Mouse (Mus musculus) gastrocnemius, adult 2 months (tissue): ENCODE data around the gene Pccb. TPM values are rescaled to one million over a fixed set of nuclear protein-coding genes. Genes with fewer than 3 reads are reported as not detected.
A peak's percentile ranks its signal among the peaks of the same experiment; 100 is the strongest.

Source experiments
- DNase-seq: peaks from one replicate; pipeline ENCODE4 v3.0.0; 2022
- H3K27ac ChIP-seq: fragments of 200-600 bp; 2 replicates; pipeline ENCODE4 v1.8.1; 2022; ENCODE audit warnings: mild to moderate bottlenecking
- H3K4me3 ChIP-seq: fragments of 200-600 bp; 2 replicates; pipeline ENCODE4 v1.8.1; 2022; ENCODE audit warnings: mild to moderate bottlenecking, moderate library complexity
- CTCF ChIP-seq: fragments of 200-600 bp; IDR thresholded peaks from 2 replicates; pipeline ENCODE4 v1.8.1; 2022; ENCODE audit warnings: antibody characterized with exemption, mild to moderate bottlenecking, moderate library complexity
- intact Hi-C: fragments of 180-260 bp; cut with DNase I; formaldehyde crosslinking; loops from one replicate; pipeline ENCODE4 v1.15.1; 2025
- total RNA-seq, 2 experiments: library from RNA; stranded (reverse); gene quantifications; 2 replicates each; pipeline ENCODE4 v1.2.3; 2021

The Pccb gene
- total RNA-seq, 2 experiments from 2014 or later, result 56.5 to 70.8 TPM

GRCm38 (mm10) chr9:101002053-101002452 lies 32.6 kb downstream of the Pccb start:
- DNase-seq, result no peak
- H3K27ac ChIP-seq, result no peak overlapping the region
- intact Hi-C loops, result no loop called here
- H3K4me3 ChIP-seq, result no peak overlapping the region
- TF ChIP-seq CTCF, result peak; percentile 59

- TF ChIP-seq CTCF, result no peak
- DNase-seq, result no peak
- Histone ChIP-seq H3K27ac (no peak overlapping the region), H3K4me3 (no peak overlapping the region)
- intact Hi-C loops, result no loop called here
Observed at GRCm38 (mm10) chr9:100997138-100997537, 37.6 kb downstream of the Pccb start.

GRCm38 (mm10) chr9:100993937-100994336 lies 40.8 kb downstream of the Pccb start:
- TF ChIP-seq CTCF, result no peak
- H3K4me3 ChIP-seq, result no peak overlapping the region

GRCm38 (mm10) chr9:100992191-100992590 lies 42.5 kb downstream of the Pccb start:
- TF ChIP-seq CTCF, result no peak
- intact Hi-C loops, result no loop called here
- H3K4me3 ChIP-seq, result no peak overlapping the region
- no peak overlapping the region for H3K27ac ChIP-seq
- no peak for DNase-seq

More at GRCm38 (mm10) chr9:100993937-100994336, 40.8 kb downstream of the Pccb start:
- H3K27ac ChIP-seq, result no peak overlapping the region
- intact Hi-C loops, result no loop called here
- DNase-seq, result no peak

DNA sequence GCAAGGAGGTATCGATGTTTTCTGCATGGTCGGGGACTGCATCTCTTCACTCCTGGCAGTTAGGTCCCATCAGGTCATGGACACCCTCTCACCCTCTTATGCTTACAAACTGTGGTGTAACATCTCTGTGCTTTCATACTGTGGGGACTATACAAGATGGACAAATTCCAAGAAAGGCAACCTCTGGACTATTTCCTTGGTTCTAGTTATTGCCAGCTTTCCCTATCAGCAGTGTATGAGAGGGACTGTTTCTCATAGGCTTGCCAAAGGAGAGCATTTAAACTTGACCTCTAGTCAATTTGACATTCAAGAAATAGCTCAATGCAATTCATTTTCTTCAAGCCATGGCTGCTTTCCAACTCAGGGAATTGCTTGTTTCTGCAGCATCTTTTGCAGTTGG lies 43.4 kb downstream of the Pccb start:
- TF ChIP-seq CTCF, result no peak
- intact Hi-C loops, result no loop called here
- Histone ChIP-seq H3K27ac (no peak overlapping the region), H3K4me3 (no peak overlapping the region)
- no peak for DNase-seq

DNA sequence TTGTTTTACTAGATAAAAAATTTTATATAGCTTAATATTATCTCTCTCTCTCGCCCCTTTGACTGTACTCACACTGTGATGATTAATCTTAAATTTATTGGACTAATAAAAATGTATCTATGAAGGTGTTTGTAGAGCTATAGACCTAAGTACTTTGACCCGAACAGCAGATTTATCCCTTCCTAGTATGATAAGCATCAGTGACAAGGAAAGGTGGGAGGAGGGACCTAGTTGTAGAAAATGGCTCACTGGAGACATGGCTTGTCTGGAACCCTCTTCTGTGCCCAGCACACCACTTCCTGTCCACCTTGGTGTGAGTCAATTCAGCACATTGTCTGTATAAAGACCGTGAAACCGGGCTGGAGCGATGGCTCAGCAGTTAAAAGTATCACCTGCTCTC lies 44.1 kb downstream of the Pccb start:
- intact Hi-C loops, result no loop called here
- no peak for DNase-seq
- Histone ChIP-seq H3K27ac (no peak overlapping the region), H3K4me3 (no peak overlapping the region)
- no peak for TF ChIP-seq CTCF

- DNase-seq, result no peak
- no peak for TF ChIP-seq CTCF
- intact Hi-C loops, result no loop called here
- Histone ChIP-seq H3K4me3 (no peak overlapping the region), H3K27ac (no peak overlapping the region)
Observed at GRCm38 (mm10) chr9:100987850-100988249, 46.8 kb downstream of the Pccb start.

DNA sequence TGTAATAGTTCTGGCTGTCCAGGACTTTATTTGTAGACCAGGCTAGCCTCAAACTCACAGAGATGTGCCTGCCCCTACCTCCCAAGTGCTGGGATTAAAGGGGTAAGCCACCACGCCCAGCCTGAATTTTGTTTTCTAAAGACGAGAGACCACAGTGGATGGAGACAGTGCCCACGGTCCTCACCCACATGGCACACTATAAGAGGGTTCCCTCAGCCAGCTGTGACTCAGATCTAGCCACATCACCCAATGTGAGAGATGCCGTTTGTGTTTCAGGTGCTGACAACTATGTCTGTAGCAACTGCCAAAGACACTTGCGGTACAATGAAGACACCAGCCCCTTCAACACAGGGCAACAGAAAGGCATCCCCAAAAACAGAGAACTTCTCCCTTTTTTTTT lies 47.7 kb downstream of the Pccb start:
- intact Hi-C loops, result no loop called here
- H3K27ac ChIP-seq, result no peak overlapping the region
- DNase-seq, result no peak

GRCm38 (mm10) chr9:100984381-100985310 lies 50.1 kb downstream of the Pccb start:
- no peak for TF ChIP-seq CTCF
- Histone ChIP-seq H3K27ac (no peak overlapping the region), H3K4me3 (no peak overlapping the region)
- intact Hi-C loops, result no loop called here
- no peak for DNase-seq

More for the DNA sequence above, 47.7 kb downstream of the Pccb start:
- TF ChIP-seq CTCF, result no peak
- no peak overlapping the region for H3K4me3 ChIP-seq

- intact Hi-C loops, result no loop called here
- H3K27ac ChIP-seq, result no peak overlapping the region
- no peak overlapping the region for H3K4me3 ChIP-seq
- DNase-seq, result no peak
- no peak for TF ChIP-seq CTCF
Observed at GRCm38 (mm10) chr9:100982786-100983185, 51.9 kb downstream of the Pccb start.

DNA sequence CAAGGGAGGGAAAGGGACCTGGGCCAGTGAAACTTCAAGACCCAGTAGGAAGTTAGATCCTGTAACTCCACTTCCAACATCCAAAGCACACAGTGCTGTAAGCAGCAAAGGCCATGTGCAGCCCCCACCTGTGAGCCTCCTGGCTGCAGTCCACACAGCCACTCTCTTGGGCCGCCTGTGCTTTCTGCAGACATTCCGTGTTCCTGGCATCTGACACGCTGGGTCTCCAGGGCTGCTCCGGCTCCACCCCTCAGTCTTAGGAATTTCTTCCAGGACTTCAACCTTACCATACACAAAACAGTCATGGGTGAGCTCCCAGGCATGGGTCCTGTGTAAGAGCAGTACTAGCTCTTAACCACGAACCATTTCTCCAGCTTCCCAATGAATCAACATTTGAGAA lies 55.4 kb downstream of the Pccb start:
- DNase-seq, result no peak
- TF ChIP-seq CTCF, result no peak
- Histone ChIP-seq H3K4me3 (no peak overlapping the region), H3K27ac (no peak overlapping the region)
- intact Hi-C loops, result no loop called here

GRCm38 (mm10) chr9:100978666-100979065 lies 56.0 kb downstream of the Pccb start:
- no peak for TF ChIP-seq CTCF
- intact Hi-C loops, result no loop called here

DNA sequence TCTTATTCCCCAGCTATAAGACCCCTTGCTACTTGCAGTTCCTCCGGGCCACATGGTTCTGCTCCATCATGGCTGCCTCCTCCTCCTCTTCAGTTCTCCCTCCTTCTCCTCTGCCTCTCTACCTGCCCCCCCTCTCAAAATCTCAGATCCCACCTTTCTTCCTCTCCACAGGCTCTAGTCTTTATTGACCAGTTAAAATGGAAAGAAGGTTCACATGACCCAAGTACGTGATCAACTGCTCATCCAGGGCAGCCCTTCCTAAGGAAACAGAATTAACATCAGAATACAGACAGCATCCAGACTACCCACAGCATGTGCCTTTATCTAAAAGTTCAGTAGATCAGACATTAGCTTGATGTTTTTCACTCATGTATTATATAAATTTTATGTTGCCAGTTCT lies 65.2 kb downstream of the Pccb start:
- intact Hi-C loops, result no loop called here

More at GRCm38 (mm10) chr9:100978666-100979065, 56.0 kb downstream of the Pccb start:
- Histone ChIP-seq H3K4me3 (no peak overlapping the region), H3K27ac (no peak overlapping the region)
- DNase-seq, result no peak

DNA sequence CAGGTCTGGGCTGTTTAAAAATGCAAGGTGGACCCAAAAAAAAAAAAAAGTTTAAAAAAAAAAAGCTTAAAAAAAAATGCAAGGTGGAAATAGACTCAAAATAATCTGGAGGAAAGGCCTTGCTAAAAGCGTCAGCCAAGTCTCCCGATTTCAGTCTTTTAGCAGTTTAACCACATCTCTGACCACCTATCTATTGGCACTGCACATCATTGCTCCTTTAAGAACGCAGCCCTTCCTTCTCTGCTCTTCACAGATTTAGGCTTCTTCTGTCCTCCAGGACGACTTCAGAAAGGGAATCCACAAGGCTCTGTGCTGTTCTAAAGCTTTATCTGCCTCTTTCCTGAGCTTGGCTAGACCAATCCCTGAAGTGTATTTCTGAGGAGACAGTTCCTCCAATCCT lies 70.6 kb downstream of the Pccb start:
- Histone ChIP-seq H3K27ac (no peak overlapping the region), H3K4me3 (no peak overlapping the region)
- DNase-seq, result no peak
- no peak for TF ChIP-seq CTCF
- intact Hi-C loops, result no loop called here

More for the DNA sequence above, 65.2 kb downstream of the Pccb start:
- Histone ChIP-seq H3K4me3 (no peak overlapping the region), H3K27ac (no peak overlapping the region)
- no peak for TF ChIP-seq CTCF
- no peak for DNase-seq
